Mouse (Mus musculus): ENCODE measurements around the gene Cox5a. TPM values are rescaled to one million over a fixed set of nuclear protein-coding genes. Genes with fewer than 3 reads are reported as not detected.
A peak's percentile ranks its signal among the peaks of the same experiment; 100 is the strongest.

The Cox5a gene
- polyA plus RNA-seq, 1 experiment from 2014 or later = 1,314 TPM

- Histone ChIP-seq H3K9me3 (replicated peaks; ENCODE audit: low read length) (no peaks in the 10 kb centered on the region), H3K9ac (ENCODE audit: low read depth, low read length) (peak within 1 kb of the TSS; percentile 72), H3K27ac (peak within 1 kb of the TSS; percentile 85), H3K27me3 (ENCODE audit: insufficient read depth, low read length) (no peaks in the 10 kb centered on the region), H3K4me2 (ENCODE audit: low read length) (peak within 1 kb of the TSS; percentile 70), H3K4me1 (replicated peaks; ENCODE audit: insufficient read depth, low read length) (peaks cover 8% of the 10 kb centered on the region; the same call in 1 of the 2 replicates), H3K36me3 (ENCODE audit: insufficient read depth, low read length) (peaks cover 24% of the 10 kb centered on the region), H3K4me3 (replicated peaks; ENCODE audit: low read depth, low read length) (peak within 1 kb of the TSS; percentile 85)
- no peak for TF ChIP-seq CTCF (IDR thresholded peaks at IDR 0.05; ENCODE audit: low read depth)
- under 1% methylated on average over 45 of the region's 45 CpGs for WGBS
- ATAC-seq (replicated peaks; ENCODE audit: low FRiP score, low read depth) (peak; percentile 90), DNase-seq (ENCODE audit: low spot score) (peak; percentile 94)
Observed at GRCm38 (mm10) chr9:57537044-57537727, 16.1 kb downstream of the Cox5a start, which contains the start of gene Fam219b. Gene Fam219b (plus strand): TSS chr9:57537528.

GRCm38 (mm10) chr9:57537728-57538181 lies 16.7 kb downstream of the Cox5a start:
- Histone ChIP-seq H3K4me2 (ENCODE audit: low read length) (peak overlapping the region; percentile 70), H3K27me3 (ENCODE audit: insufficient read depth, low read length) (no peaks in the 10 kb centered on the region), H3K4me1 (replicated peaks; ENCODE audit: insufficient read depth, low read length) (peaks cover 8% of the 10 kb centered on the region; the same call in 1 of the 2 replicates), H3K4me3 (replicated peaks; ENCODE audit: low read depth, low read length) (peak overlapping the region; percentile 85), H3K9me3 (replicated peaks; ENCODE audit: low read length) (no peaks in the 10 kb centered on the region), H3K9ac (ENCODE audit: low read depth, low read length) (peak overlapping the region; percentile 72), H3K27ac (peak overlapping the region; percentile 85), H3K36me3 (ENCODE audit: insufficient read depth, low read length) (peaks cover 24% of the 10 kb centered on the region)
- ATAC-seq (replicated peaks; ENCODE audit: low FRiP score, low read depth) = peak; percentile 55; the same call in 1 of the 2 replicates
- 0% methylated on average over 24 of the region's 24 CpGs for WGBS
- peak; percentile 30 for DNase-seq (ENCODE audit: low spot score)
- no peak for TF ChIP-seq CTCF (IDR thresholded peaks at IDR 0.05; ENCODE audit: low read depth)

- Histone ChIP-seq H3K4me3 (replicated peaks; ENCODE audit: low read depth, low read length) (no peak overlapping the region), H3K27me3 (ENCODE audit: insufficient read depth, low read length) (no peaks in the 10 kb centered on the region), H3K36me3 (ENCODE audit: insufficient read depth, low read length) (peaks cover 28% of the 10 kb centered on the region), H3K27ac (no peak overlapping the region), H3K4me2 (ENCODE audit: low read length) (no peak overlapping the region), H3K9ac (ENCODE audit: low read depth, low read length) (no peak overlapping the region), H3K9me3 (replicated peaks; ENCODE audit: low read length) (no peaks in the 10 kb centered on the region), H3K4me1 (replicated peaks; ENCODE audit: insufficient read depth, low read length) (peaks cover 8% of the 10 kb centered on the region; the same call in 1 of the 2 replicates)
- DNase-seq (ENCODE audit: low spot score) (no peak), ATAC-seq (replicated peaks; ENCODE audit: low FRiP score, low read depth) (no peak)
- TF ChIP-seq CTCF (IDR thresholded peaks at IDR 0.05; ENCODE audit: low read depth) = no peak
- WGBS = 86% methylated on average over 2 of the region's 2 CpGs
Observed at GRCm38 (mm10) chr9:57539550-57539949, 18.5 kb downstream of the Cox5a start.

- peak; percentile 80 for TF ChIP-seq CTCF (IDR thresholded peaks at IDR 0.05; ENCODE audit: low read depth)
- Histone ChIP-seq H3K4me3 (replicated peaks; ENCODE audit: low read depth, low read length) (no peak overlapping the region), H3K9ac (ENCODE audit: low read depth, low read length) (no peak overlapping the region), H3K4me2 (ENCODE audit: low read length) (no peak overlapping the region), H3K4me1 (replicated peaks; ENCODE audit: insufficient read depth, low read length) (peaks cover 8% of the 10 kb centered on the region; the same call in 1 of the 2 replicates), H3K9me3 (replicated peaks; ENCODE audit: low read length) (no peaks in the 10 kb centered on the region), H3K27ac (no peak overlapping the region), H3K27me3 (ENCODE audit: insufficient read depth, low read length) (no peaks in the 10 kb centered on the region), H3K36me3 (ENCODE audit: insufficient read depth, low read length) (peaks cover 40% of the 10 kb centered on the region)
- WGBS = 8% methylated on average over 1 of the region's 1 CpGs
- no peak for ATAC-seq (replicated peaks; ENCODE audit: low FRiP score, low read depth)
- peak; percentile 74 for DNase-seq (ENCODE audit: low spot score)
Observed at GRCm38 (mm10) chr9:57541312-57541711, 20.2 kb downstream of the Cox5a start.

GRCm38 (mm10) chr9:57543951-57544350 lies 22.9 kb downstream of the Cox5a start:
- H3K9ac ChIP-seq (ENCODE audit: low read depth, low read length) = no peak overlapping the region
- H3K4me1 ChIP-seq (replicated peaks; ENCODE audit: insufficient read depth, low read length) = no peaks in the 10 kb centered on the region
- no peaks in the 10 kb centered on the region for H3K9me3 ChIP-seq (replicated peaks; ENCODE audit: low read length)
- H3K36me3 ChIP-seq (ENCODE audit: insufficient read depth, low read length) = peaks cover 53% of the 10 kb centered on the region
- H3K4me2 ChIP-seq (ENCODE audit: low read length) = no peak overlapping the region
- WGBS = 62% methylated on average over 3 of the region's 3 CpGs
- no peaks in the 10 kb centered on the region for H3K27me3 ChIP-seq (ENCODE audit: insufficient read depth, low read length)
- no peak overlapping the region for H3K27ac ChIP-seq
- no peak for ATAC-seq (replicated peaks; ENCODE audit: low FRiP score, low read depth)
- DNase-seq (ENCODE audit: low spot score) = no peak
- H3K4me3 ChIP-seq (replicated peaks; ENCODE audit: low read depth, low read length) = no peak overlapping the region
- no peak for TF ChIP-seq CTCF (IDR thresholded peaks at IDR 0.05; ENCODE audit: low read depth)

GRCm38 (mm10) chr9:57547287-57547686 lies 26.2 kb downstream of the Cox5a start:
- no peak overlapping the region for H3K4me3 ChIP-seq (replicated peaks; ENCODE audit: low read depth, low read length)
- no peak for TF ChIP-seq CTCF (IDR thresholded peaks at IDR 0.05; ENCODE audit: low read depth)
- DNase-seq (ENCODE audit: low spot score) (no peak), ATAC-seq (replicated peaks; ENCODE audit: low FRiP score, low read depth) (no peak)
- H3K9me3 ChIP-seq (replicated peaks; ENCODE audit: low read length) = no peaks in the 10 kb centered on the region
- H3K4me1 ChIP-seq (replicated peaks; ENCODE audit: insufficient read depth, low read length) = peaks cover 7% of the 10 kb centered on the region; the same call in 1 of the 2 replicates
- H3K4me2 ChIP-seq (ENCODE audit: low read length) = no peak overlapping the region
- no peak overlapping the region for H3K27ac ChIP-seq
- WGBS = 70% methylated on average over 5 of the region's 5 CpGs
- no peaks in the 10 kb centered on the region for H3K27me3 ChIP-seq (ENCODE audit: insufficient read depth, low read length)
- no peak overlapping the region for H3K9ac ChIP-seq (ENCODE audit: low read depth, low read length)
- H3K36me3 ChIP-seq (ENCODE audit: insufficient read depth, low read length) = peaks cover 53% of the 10 kb centered on the region
